In genomic region chr7:4851315-4851688, GRCm38 (mm10) we compare ENCODE assay signal across 27 mouse cellular contexts. TPM values are rescaled to one million over a fixed set of nuclear protein-coding genes. Genes with fewer than 3 reads are reported as not detected.
"Had no signal": no experiment of that assay in that cellular context is flagged by ENCODE, and none has a peak within 500 bp of the region (broad histone marks: within the 10 kb centered on the region; RNA-seq: fewer than 3 reads in every experiment).

No protein-coding gene starts in this region.

- H3K27ac ChIP-seq: gastrocnemius, adult 2 months; heart, embryonic 13.5 days; heart, embryonic 15.5 days; hindbrain, embryonic 10.5 days; hindbrain, embryonic 12.5 days; hindbrain, embryonic 14.5 days; intestine, embryonic 15.5 days; layer of hippocampus, adult 2 months; left cerebral cortex, adult 2 months; limb, embryonic 10.5 days; limb, embryonic 12.5 days had no signal

- H3K27me3 ChIP-seq: intestine, embryonic 15.5 days had no signal

- DNase-seq: gastrocnemius, adult 2 months; gastrocnemius, postnatal 10 days; gastrocnemius, postnatal 25 days; heart, postnatal 4 days; kidney, adult 18-20 months; kidney, adult 8-10 months; kidney, postnatal 10 days; kidney, postnatal 25 days; kidney, postnatal 4 days; liver had no signal

- H3K9ac ChIP-seq: heart, embryonic 13.5 days; heart, embryonic 15.5 days; hindbrain, embryonic 12.5 days; hindbrain, embryonic 14.5 days; intestine, embryonic 15.5 days; limb, embryonic 12.5 days had no signal

- H3K4me3 ChIP-seq: gastrocnemius, adult 2 months; heart, embryonic 13.5 days; heart, embryonic 15.5 days; hindbrain, embryonic 10.5 days; hindbrain, embryonic 12.5 days; intestine, embryonic 15.5 days; layer of hippocampus, adult 2 months; left cerebral cortex, adult 2 months; limb, embryonic 10.5 days; limb, embryonic 12.5 days had no signal

- H3K4me1 ChIP-seq: heart, embryonic 13.5 days; heart, embryonic 15.5 days; hindbrain, embryonic 10.5 days; hindbrain, embryonic 12.5 days; intestine, embryonic 15.5 days; limb, embryonic 10.5 days; limb, embryonic 12.5 days had no signal

- H3K36me3 ChIP-seq: heart, embryonic 13.5 days; heart, embryonic 15.5 days; hindbrain, embryonic 10.5 days; hindbrain, embryonic 12.5 days; intestine, embryonic 15.5 days; limb, embryonic 10.5 days; limb, embryonic 12.5 days had no signal

RNA-seq across cellular contexts. Expression of gene Shisa7, which starts 6.8 kb away (rescaled TPM):
- total RNA-seq: gastrocnemius, adult 2 months; gastrocnemius, postnatal 25 days; granulocyte monocyte progenitor cell, adult 5-6 weeks had no signal
- polyA plus RNA-seq: heart, postnatal 0 days; inflammation-experienced regulatory T-cells, adult 6 months had no signal

RNA-seq across cellular contexts. Expression of gene Gm36210, which starts 55.0 kb away (rescaled TPM):
- total RNA-seq: gastrocnemius, postnatal 4 days; granulocyte monocyte progenitor cell, adult 5-6 weeks; heart, postnatal 25 days; heart, postnatal 4 days had no signal
- polyA plus RNA-seq: heart, embryonic 13.5 days; heart, embryonic 15.5 days; hindbrain, embryonic 10.5 days; hindbrain, embryonic 12.5 days; inflammation-experienced regulatory T-cells, adult 6 months; intestine, embryonic 15.5 days; intestine, postnatal 0 days; kidney, embryonic 16.5 days; limb, embryonic 10.5 days; limb, embryonic 12.5 days had no signal
